Mouse (Mus musculus): ENCODE results near the gene Pald1.

GRCm38 (mm10) chr10:61402480-61402879 is 19.1 kb upstream of the Pald1 start:
- TF ChIP-seq POLR2A (IDR thresholded peaks at IDR 0.05; ENCODE audit: borderline replicate concordance, low read depth, low read length) (no peak), CTCF (IDR thresholded peaks at IDR 0.05; ENCODE audit: low read depth, low read length) (peak; percentile 39; the same call in 1 of the 2 replicates)
